Mouse (Mus musculus) hindbrain, postnatal 0 days (tissue): ENCODE measurements at regions not wholly inside any gene's neighbourhood (a gene's known extent, or its start where the extent isn't known, plus 50 kb on each side); places are given as distances from the start of the nearest gene placed in this dataset.

Experiments
- ATAC-seq: fragments of 200-750 bp; cut with Nextera tagmentation; 2 replicates; pipeline ENCODE4 v1.8.0; 2017; ENCODE audit warnings: mild to moderate bottlenecking, moderate TSS enrichment, moderate library complexity
- DNase-seq: peaks from one replicate; pipeline ENCODE4 v3.0.0-alpha.2; 2015; ENCODE audit warnings: low spot score
- H3K27ac ChIP-seq: fragments of 300-500 bp; sonication (generic); 2 replicates; pipeline ENCODE4 v1.5.1; 2014; ENCODE audit warnings: mild to moderate bottlenecking
- H3K27me3 ChIP-seq: fragments of 300-500 bp; sonication (generic); 2 replicates; pipeline ENCODE4 v1.6.1; 2014; ENCODE audit warnings: low read length, mixed read lengths; ENCODE audit not compliant: insufficient read depth
- H3K36me3 ChIP-seq: fragments of 300-500 bp; sonication (generic); 2 replicates; pipeline ENCODE4 v1.6.1; 2014; ENCODE audit warnings: low read length, mixed read lengths; ENCODE audit not compliant: insufficient read depth
- H3K4me1 ChIP-seq: fragments of 300-500 bp; sonication (generic); 2 replicates; pipeline ENCODE4 v1.6.1; 2014; ENCODE audit warnings: antibody characterized with exemption, low read length, mixed read lengths; ENCODE audit not compliant: insufficient read depth
- H3K4me2 ChIP-seq: fragments of 300-500 bp; sonication (generic); 2 replicates; pipeline ENCODE4 v1.6.1; 2014; ENCODE audit warnings: low read depth, mild to moderate bottlenecking, low read length, moderate library complexity, mixed read lengths
- H3K4me3 ChIP-seq: fragments of 300-500 bp; sonication (generic); 2 replicates; pipeline ENCODE4 v1.5.1; 2014; ENCODE audit warnings: low read length
- H3K9ac ChIP-seq: fragments of 300-500 bp; sonication (generic); replicated peaks from 2 replicates; pipeline ENCODE4 v1.6.1; 2014; ENCODE audit warnings: mild to moderate bottlenecking, low read length, moderate library complexity, mixed read lengths
- H3K9me3 ChIP-seq: fragments of 300-500 bp; sonication (generic); 2 replicates; pipeline ENCODE4 v1.6.1; 2016; ENCODE audit warnings: low read length, mixed read lengths
- CTCF ChIP-seq: IDR thresholded peaks from 2 replicates; pipeline ENCODE4 v1.5.1; 2016; ENCODE audit warnings: antibody characterized with exemption, control low read depth, low read depth
- WGBS: fragments of 180-500 bp; shearing (Covaris S2); extraction: QIAGEN DNeasy Blood & Tissue Kit; methylation state at CpG from one replicate; pipeline ENCODE4 v1.1.7; 2014; 5-methylcytosine and 5-hydroxymethylcytosine counted together

- no peak for TF ChIP-seq CTCF
- H3K36me3 ChIP-seq: no peaks in the 10 kb centered on the region
- ATAC-seq (no peak), DNase-seq (no peak)
- H3K4me2 ChIP-seq: no peak overlapping the region
- no peaks in the 10 kb centered on the region for H3K9me3 ChIP-seq
- H3K9ac ChIP-seq: no peak overlapping the region
- no peak overlapping the region for H3K4me3 ChIP-seq
- no peaks in the 10 kb centered on the region for H3K4me1 ChIP-seq
- no peak overlapping the region for H3K27ac ChIP-seq
- WGBS: 96% methylated on average over 3 of the region's 3 CpGs
- H3K27me3 ChIP-seq: no peaks in the 10 kb centered on the region
Measured at GRCm38 (mm10) chr5:51329142-51329541, 238.4 kb downstream of the Ppargc1a start.

GRCm38 (mm10) chr5:51289191-51289590, 278.3 kb downstream of the Ppargc1a start:
- Histone ChIP-seq H3K9me3 (no peaks in the 10 kb centered on the region), H3K4me2 (no peak overlapping the region), H3K4me3 (no peak overlapping the region), H3K4me1 (no peaks in the 10 kb centered on the region), H3K27ac (no peak overlapping the region), H3K36me3 (no peaks in the 10 kb centered on the region), H3K9ac (no peak overlapping the region), H3K27me3 (no peaks in the 10 kb centered on the region)
- WGBS: 64% methylated on average over 1 of the region's 1 CpGs
- DNase-seq: no peak
- no peak for ATAC-seq
- TF ChIP-seq CTCF: no peak

GRCm38 (mm10) chr5:51288234-51288633, 279.3 kb downstream of the Ppargc1a start:
- TF ChIP-seq CTCF: no peak
- H3K9ac ChIP-seq: no peak overlapping the region

GRCm38 (mm10) chr5:51241156-51241555, 326.4 kb downstream of the Ppargc1a start:
- no peaks in the 10 kb centered on the region for H3K36me3 ChIP-seq
- DNase-seq: no peak
- H3K4me2 ChIP-seq: no peak overlapping the region
- H3K4me3 ChIP-seq: no peak overlapping the region
- WGBS: 69% methylated on average over 2 of the region's 2 CpGs
- H3K9me3 ChIP-seq: no peaks in the 10 kb centered on the region
- H3K27ac ChIP-seq: no peak overlapping the region
- H3K9ac ChIP-seq: no peak overlapping the region
- no peak for TF ChIP-seq CTCF
- no peak for ATAC-seq
- H3K4me1 ChIP-seq: no peaks in the 10 kb centered on the region
- H3K27me3 ChIP-seq: no peaks in the 10 kb centered on the region

More at GRCm38 (mm10) chr5:51288234-51288633, 279.3 kb downstream of the Ppargc1a start:
- Histone ChIP-seq H3K4me2 (no peak overlapping the region), H3K27ac (no peak overlapping the region), H3K4me1 (no peaks in the 10 kb centered on the region), H3K4me3 (no peak overlapping the region), H3K36me3 (no peaks in the 10 kb centered on the region), H3K9me3 (no peaks in the 10 kb centered on the region), H3K27me3 (no peaks in the 10 kb centered on the region)
- no peak for ATAC-seq
- 83% methylated on average over 2 of the region's 2 CpGs for WGBS
- DNase-seq: no peak

GRCm38 (mm10) chr5:51234004-51234355, 333.5 kb downstream of the Ppargc1a start:
- TF ChIP-seq CTCF: no peak
- Histone ChIP-seq H3K4me3 (no peak overlapping the region), H3K9ac (no peak overlapping the region), H3K4me2 (no peak overlapping the region), H3K4me1 (no peaks in the 10 kb centered on the region), H3K36me3 (no peaks in the 10 kb centered on the region), H3K27me3 (no peaks in the 10 kb centered on the region), H3K27ac (no peak overlapping the region), H3K9me3 (no peaks in the 10 kb centered on the region)
- DNase-seq: no peak
- 78% methylated on average over 2 of the region's 2 CpGs for WGBS
- no peak for ATAC-seq

GRCm38 (mm10) chr5:51233271-51234003, 334.1 kb downstream of the Ppargc1a start:
- ATAC-seq (no peak), DNase-seq (no peak)
- H3K36me3 ChIP-seq: no peaks in the 10 kb centered on the region
- H3K4me3 ChIP-seq: no peak overlapping the region
- H3K27me3 ChIP-seq: no peaks in the 10 kb centered on the region
- no peak overlapping the region for H3K4me2 ChIP-seq
- no peak overlapping the region for H3K9ac ChIP-seq
- H3K9me3 ChIP-seq: no peaks in the 10 kb centered on the region
- H3K4me1 ChIP-seq: no peaks in the 10 kb centered on the region
- 70% methylated on average over 5 of the region's 5 CpGs for WGBS
- TF ChIP-seq CTCF: no peak
- H3K27ac ChIP-seq: no peak overlapping the region

GRCm38 (mm10) chr5:51229806-51230205, 337.7 kb downstream of the Ppargc1a start:
- Histone ChIP-seq H3K4me2 (no peak overlapping the region), H3K36me3 (no peaks in the 10 kb centered on the region), H3K4me3 (no peak overlapping the region), H3K27ac (no peak overlapping the region), H3K9me3 (no peaks in the 10 kb centered on the region), H3K4me1 (no peaks in the 10 kb centered on the region), H3K27me3 (no peaks in the 10 kb centered on the region), H3K9ac (no peak overlapping the region)
- ATAC-seq (no peak), DNase-seq (no peak)
- TF ChIP-seq CTCF: no peak
- 97% methylated on average over 2 of the region's 2 CpGs for WGBS
